Mouse (Mus musculus): ENCODE data around the gene Sema3a.

Sema3a gene

DNA sequence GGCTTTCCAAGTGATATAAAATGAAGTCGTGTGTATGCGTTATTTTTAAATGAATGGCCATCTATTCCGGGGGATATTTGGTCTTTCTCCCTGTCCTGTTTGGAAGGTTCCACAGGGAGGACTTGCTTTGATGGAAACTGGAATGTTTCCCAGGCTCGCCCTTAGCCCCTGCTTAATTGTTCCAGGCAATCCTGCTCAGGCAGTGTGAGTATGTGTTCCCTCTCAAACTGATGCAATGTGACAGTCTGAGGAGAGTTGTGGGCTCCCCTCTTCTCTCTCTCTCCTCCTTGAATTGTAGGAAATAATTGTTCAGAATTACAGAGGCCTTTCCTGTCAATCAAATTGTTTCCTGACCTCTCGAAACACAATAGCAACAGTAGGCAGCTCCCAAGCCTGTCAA lies 202.1 kb downstream of the Sema3a start:
- no peak for DNase-seq

DNA sequence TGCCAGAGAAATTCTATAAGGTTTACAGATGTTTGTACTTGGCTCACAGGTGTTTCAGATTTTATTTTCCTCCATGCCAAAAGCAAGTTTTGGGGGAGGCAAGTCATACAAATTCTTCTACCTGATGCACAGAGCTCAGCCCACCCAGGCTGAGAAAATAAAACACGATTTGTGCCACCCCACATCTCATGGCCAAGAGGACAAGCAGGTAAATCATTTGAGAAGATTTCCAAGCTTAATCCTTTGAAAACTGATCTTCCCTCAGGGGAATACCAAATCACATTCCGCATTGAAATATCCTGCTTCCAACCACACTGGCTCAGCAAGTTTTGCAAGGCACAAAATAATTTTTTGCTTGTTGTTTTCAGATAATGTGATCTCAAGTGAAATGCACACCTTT lies 206.2 kb downstream of the Sema3a start:
- DNase-seq, result no peak

DNA sequence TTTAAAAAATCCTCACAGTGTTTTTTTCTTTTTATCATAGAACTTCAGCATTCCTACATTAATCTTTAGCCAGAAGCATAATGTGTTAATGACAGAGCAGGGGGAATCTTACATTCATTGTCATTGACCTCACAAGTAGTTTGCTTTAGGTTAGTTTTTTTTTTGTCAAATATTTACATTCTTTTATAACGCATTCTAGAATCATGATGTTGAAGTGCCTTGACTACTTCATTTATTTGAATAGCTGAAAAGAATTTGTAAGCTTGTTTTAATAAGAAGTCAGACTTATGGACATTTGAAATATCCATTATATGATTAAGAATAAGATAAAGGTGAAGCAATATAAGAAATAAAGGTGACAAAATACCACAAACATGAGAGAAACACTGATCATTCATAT lies 212.5 kb downstream of the Sema3a start:
- no peak for DNase-seq

DNA sequence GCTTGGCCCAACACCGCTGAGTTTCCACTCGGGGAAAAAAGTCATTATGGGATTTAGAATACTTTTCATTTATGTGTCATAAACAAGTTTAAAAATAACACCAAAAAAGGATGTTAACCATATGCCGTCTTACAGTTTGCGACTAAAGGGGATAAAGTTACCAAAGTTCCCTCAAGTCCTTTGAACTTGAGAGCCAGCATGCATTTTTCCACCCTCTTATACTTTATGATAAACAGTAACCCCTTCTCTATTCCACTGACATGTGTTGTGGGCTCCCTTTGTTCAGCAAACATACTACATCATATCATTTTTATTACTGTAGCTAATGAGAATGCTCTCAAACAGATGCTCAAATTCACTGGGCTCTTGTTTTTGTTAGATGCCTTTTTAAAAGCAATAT lies 221.9 kb downstream of the Sema3a start:
- no peak for DNase-seq

DNA sequence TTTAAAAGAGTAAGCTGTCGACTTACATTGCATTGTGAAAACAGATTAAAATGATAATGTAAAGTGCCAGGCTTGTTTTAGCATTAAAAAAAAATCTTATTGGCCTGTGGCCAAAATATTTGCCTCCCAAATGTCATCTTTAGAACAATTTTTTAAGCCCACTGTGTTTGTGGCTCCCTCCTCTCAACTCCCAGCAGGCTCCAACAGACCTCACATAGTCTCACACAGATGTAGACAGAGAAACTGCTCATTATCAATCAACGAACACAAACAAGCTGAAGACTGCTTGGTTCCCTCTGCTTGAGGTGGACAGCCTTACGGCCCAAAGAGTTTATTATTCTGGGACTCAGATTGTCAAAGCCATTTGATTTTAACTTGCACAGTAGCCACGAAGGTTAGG lies 226.4 kb downstream of the Sema3a start:
- no peak for DNase-seq

DNA sequence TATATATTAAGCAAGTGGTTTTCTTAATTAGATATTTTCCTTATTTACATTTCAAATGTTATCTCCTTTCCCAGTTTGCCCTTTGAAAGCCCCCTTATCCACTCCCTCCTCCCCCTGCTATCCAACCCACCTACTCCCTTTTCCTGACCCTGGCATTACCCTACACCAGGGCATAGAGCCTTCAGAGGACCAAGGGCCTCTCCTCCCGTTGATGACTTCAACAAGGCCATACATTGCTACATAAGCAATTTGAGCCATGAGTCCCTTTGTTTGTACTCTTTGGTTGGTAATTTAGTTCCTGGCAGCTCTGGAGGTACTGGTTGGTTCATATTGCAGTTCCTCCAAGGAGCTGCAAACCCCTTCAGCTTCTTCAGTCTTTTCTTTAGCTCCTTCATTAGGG lies 227.8 kb downstream of the Sema3a start:
- no peak for DNase-seq

DNA sequence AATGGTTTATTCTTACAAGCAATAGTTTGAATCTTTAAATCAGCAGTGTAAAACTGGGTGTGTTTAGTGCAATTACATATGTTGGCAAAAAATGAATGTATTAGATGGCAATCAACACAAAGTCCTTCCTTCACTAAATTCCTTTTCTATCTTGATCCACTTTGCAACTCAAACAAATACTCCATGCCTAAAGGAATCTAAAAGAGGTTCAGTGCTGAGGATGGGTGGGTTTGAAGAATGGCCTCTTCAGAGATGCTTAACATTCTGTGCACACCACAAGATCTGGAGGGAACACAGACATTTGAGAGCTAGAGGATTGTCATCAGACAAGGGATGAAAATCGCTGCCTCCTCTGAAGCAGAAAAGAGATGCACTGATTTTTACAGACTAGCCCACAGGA lies 228.3 kb downstream of the Sema3a start:
- DNase-seq, result no peak

DNA sequence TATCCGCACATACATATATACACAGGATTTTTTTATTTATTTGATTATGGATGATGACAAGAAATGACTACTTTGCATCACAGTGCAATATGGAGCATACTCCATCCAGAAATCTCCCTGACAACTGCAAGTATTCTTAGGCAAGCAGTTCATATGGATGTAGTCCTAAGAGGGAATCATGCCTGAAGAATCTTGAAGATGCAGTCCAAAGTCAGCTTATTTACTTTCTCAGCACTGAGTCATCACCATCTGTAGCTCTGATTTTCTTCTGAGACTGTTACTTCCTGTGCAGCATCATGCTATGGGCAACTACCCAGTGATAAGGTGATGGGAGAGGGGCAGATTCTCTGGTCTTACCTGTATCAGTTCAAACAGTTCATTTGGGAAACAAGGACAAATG lies 229.7 kb downstream of the Sema3a start:
- DNase-seq, result no peak

DNA sequence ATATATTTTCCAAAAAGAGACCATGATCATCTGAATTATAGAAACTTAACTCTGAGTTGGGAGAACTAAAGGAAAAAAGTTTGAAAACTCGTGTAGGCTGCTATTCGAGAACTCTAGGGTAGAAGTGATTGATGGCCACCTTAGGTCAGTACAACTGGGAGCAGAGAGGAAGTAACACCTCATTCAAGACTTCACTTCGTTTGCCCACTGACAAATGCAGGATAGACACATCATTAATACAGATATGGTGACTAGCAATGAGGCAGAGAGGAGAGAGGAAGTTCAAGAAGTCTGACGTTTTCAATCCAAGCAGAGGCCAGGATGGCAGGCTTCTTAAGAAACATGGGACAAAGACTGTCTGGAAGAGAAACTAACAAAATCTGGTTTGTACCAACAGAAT lies 233.6 kb downstream of the Sema3a start:
- no peak for DNase-seq

DNA sequence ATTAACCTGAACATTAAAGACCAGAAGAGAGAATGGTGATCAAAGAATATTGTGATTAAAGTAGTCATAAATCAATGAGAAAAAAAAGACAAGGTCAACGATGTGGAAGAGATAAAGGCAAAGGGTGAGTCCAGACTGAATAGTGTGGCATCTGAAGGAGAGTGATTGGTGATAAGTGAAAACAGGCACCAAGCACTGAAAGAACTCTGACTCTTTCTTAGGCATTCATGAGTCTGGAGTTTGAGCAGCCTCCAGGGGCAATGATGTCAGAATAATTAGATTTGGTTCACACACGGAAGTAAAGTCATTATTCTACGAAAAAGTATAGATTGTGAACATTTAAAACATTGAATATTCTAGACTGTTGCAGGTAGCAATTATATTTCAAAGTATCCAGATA lies 235.5 kb downstream of the Sema3a start:
- no peak for DNase-seq

DNA sequence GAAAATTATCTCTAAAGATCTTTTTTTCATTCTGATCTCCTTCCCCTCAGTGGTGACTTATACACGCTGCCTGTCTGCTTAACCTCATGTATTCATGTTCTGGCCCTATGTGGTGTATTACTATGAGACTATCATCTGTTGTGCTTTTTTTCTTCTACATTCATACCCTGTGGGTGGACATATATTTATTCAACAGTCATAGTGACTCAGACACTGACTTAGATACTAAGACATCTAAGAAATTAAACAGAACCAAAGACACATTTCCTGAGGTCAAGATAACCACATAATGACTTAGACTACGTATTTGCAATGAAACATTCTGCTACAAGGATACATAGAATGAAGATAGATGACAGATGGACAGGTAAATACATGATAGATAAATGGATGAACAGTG lies 239.9 kb downstream of the Sema3a start:
- no peak for DNase-seq

DNA sequence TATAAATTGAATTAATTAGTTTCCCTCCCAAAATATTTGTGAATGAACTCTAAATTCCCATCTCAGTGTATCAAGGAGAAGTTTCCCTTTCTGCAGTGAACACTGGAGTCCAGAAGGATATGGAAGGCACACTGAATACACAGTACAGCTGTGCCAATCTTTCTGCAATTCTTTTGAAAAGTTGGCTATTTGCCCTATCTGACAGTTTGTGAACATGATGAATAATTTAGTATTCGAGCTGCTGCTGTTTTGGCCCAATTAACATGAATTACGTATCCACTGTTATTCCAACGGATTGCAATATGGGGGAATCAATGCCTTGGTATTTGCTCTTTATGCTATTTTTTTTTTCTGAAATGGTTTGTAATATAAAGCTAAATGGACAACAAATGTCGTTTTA lies 254.0 kb downstream of the Sema3a start:
- no peak for DNase-seq

DNA sequence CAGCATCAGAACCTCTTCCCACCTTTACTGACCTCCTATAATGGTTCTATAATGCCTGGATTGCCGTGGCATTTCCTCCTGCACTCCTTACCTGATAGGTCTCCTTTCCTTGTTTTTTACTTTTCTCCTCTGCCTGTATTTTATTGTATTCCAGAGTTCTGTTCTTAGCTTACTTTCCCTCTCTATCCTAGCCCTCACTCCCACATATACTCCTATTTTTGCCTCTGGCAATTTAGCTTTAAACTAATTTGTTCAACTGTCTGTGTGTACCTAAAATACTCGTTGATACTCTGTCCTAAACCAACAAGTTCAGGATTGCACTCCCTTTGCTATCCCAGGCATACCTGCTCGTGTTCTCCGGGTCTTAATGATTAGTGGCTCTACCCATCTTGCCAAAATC lies 258.8 kb downstream of the Sema3a start:
- no peak for DNase-seq

DNA sequence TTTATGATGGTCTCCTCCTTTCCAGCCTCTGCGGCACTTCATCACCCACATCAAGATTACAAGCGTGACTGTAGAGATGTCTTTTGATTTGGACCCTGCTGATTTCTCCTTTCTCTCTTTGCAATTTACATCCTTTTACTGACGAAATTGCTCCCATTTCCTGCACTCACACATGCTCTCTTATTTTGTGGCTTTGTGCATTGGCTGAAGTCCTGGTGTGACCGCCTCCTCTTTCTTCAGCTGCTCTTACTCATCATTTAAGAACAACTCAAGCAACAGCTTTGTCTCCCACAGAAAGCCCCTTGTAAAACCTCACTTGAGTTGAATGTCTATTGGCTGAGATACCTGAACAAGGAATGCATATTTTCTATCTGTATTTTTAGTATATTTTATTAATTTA lies 259.5 kb downstream of the Sema3a start:
- no peak for DNase-seq

DNA sequence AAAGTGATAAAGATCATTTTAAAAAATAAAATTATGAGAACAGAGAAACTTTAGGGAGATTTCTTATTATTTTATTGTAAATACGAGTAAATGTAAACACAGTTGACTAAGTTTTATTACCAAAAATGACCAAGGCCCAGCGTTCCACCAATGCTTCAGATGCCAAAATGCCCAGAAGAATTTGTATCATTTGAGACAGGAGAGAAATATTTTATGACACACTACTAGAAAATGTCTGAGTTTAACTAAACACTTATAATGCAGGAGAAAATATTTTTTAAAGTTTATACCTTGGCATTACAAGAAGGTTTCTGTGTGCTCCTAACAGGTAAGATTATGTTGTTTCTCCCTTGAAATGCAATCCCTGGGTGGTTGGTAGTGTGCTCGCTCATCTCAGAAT lies 261.4 kb downstream of the Sema3a start:
- DNase-seq, result no peak

DNA sequence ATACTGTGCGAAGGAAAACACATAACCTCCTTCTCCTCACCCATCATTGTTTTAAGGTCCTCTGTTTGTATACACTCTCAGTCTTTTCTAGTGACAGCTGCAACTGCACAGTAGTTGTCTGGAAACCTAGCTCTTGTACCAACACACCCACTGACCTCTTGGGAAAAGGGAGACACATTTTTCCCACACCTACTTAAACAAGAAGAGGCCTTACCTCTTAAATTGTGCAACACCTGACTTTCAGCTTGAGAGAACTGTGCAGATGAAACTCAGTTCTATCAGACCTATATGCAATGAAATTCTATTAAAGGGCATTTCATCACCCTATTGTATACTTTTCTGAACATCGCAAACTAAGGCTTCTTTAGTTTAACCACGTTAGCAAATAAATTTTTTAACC lies 262.5 kb downstream of the Sema3a start:
- DNase-seq, result no peak

DNA sequence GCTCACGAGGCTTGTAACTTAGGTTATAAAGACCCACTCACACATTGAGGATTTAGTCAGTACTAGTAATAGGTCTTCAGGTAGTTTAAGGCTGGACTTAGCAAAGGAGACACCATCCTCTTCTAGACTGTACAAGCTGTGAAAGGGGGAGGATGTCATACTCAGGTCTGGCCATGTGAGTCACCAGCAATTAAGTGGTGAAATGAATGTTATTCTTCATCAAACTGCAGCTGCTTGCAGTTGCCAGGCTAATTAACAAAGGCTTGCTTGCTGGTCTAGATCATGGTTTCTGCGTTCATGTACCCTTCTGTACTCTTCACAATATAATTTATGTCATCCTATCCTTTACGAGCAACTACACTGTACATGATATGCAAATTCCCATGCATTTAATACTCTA lies 264.8 kb downstream of the Sema3a start:
- DNase-seq, result no peak

DNA sequence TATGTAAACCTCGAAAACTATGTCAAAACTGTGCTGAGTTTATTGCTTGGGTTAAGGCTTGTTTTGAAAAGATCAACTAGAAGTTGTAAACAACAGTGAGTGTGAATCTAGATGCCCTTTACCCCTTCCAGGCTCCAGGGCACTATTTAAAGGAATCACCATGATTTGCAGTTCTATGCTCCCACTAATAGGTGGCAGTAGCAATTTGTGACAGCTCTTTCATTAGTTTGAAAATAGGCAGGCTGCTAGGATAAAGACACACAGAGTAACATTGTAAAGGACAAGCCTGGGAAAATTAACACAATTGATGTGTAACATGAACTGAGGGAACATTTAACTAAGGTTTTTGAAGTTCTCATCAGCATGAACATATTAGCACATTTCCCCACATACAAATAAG lies 280.2 kb downstream of the Sema3a start:
- DNase-seq, result no peak

DNA sequence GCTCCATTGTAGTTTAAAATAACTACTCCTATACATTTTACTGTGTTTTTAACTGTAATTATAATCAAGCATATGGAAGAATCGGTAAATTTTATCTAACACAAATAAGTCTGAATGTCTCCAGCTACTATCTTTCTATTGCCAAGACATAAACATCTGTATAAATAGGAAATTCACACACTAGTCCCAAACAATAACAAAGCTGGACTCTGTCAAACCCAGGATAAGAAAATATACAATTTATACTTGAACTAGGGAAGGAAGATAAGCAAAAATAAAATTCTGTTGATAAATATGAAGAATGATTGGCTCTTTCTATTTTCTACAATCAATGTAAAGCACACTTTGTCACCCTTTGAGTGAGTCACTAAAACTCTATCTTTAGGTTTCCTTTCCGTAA lies 280.9 kb downstream of the Sema3a start:
- DNase-seq, result no peak

DNA sequence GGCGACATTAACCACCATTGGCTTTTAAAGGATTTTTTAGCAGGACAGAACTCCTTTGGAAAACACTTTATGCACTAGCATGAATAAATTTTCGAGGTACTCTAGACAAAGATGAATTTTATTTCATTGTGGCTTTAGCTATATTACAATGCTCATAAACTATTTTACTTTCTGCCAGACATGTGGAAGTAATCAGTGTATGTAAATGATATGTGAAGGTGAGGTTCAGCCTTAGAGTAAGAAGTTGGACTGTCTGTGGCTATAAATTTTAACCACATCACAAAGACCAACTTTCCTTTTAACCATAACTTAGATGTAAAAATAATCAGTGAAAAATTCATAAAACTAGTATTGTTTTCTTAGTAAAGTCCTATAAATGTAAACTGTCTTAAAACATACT lies 286.7 kb downstream of the Sema3a start:
- DNase-seq, result no peak

DNA sequence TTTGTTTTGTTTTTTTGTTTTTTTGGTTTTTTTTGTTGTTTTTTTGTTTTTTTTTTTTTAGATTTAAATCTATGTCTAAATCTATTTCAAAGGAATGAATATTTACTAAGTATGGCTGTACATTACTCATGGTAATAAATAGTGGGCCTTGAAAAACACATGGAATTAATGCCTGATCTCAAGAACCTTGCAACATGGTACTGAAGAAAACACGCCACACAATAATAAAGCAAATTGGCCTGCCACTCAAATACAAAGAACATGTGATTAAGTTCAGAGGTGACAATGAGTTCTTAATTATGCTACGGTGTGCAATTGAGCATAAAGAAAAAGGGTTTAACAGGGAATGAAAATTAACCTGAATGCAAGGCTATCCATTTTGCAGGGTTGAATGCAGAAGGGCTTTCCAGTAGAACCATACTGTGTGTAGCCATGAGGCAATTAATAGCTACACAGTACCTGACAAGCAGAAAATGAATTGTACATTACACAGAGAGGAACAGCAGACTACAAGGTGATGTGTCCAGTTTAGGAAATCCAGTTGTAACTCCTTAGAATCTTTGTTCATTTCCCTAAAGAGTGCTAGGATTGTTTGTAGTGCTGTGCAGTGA lies 288.8 kb downstream of the Sema3a start:
- no peak for DNase-seq

DNA sequence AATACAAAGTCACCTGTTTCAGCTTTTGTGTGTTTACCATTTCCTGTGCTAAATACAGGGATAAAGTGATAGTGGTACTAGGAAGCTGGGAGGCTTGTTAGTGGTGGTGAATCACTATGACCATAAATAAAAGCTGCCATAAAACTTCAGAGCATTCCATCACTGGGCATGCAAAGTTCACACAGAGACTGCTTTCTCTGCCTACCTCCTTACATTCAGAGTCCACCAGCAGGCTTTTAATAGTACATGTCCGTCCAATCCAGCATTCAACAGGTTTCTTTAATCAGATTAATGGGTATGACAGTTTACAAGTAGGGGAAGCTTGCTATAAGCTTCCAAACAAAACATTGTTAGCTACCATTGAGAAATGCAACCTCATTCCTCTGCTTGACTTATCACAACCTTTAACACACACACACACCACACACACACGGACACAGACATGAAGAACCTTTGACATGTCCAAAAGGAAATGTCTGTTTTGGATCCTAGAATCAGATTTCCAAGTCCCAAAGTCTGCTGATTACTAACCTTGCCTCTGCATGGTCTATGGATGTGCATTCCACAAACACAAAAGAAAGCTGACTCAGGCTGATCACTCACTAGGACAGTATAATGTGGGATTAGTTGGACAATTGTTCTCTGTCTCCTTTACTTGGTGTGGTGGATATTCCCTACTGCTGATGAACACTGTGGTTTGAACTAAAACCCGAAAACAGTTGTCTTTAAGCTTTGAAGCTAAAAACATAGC lies 291.9 kb downstream of the Sema3a start:
- DNase-seq, result no peak

DNA sequence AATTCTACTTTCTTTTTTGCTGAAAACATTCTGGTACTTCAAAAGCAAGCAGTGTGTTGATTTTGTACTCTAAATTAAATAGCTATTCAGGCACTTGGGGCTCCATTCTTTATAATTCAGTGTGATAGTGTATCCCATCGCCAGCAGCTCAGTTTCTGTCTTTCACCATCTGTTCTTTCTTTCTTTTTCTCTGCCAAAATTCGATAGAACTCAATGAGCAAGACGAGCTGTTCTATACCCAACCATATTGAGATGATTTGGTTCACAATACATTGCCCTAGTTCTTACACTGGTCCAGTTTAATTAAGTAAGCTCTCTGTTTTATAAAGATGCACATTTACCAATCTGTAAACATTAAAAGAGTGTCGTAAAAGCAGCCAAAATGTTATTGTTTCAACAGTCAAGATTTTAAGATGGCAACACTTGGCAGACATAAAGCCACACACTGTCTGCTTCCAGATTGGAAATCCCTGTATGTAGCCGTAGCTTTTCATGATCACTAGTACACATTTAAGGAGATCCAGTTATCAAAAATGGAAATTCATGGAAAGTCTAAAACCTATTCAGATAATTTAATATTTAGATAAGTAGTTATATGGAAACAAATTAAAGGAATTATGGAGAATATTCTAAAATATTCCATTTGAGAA lies 296.2 kb downstream of the Sema3a start:
- DNase-seq, result no peak

DNA sequence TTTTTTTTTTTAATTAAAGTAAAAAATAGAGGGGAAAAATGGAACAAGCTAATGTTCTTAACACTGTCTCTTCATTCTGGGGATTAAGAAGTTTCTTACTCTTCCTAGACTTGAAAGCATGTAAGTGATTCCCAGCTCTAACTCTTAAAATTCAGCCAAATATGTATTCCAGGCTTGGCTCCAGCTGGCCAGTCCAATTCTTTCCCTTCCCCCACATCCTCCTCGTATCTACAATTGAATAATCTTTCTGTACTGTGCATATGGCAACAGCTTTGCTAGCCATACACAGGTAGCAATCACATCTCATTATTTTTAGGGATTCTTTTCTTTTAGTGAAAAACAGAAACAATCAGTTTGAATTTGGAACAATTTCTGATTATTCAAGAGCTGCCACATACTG lies 303.5 kb downstream of the Sema3a start:
- no peak for DNase-seq

DNA sequence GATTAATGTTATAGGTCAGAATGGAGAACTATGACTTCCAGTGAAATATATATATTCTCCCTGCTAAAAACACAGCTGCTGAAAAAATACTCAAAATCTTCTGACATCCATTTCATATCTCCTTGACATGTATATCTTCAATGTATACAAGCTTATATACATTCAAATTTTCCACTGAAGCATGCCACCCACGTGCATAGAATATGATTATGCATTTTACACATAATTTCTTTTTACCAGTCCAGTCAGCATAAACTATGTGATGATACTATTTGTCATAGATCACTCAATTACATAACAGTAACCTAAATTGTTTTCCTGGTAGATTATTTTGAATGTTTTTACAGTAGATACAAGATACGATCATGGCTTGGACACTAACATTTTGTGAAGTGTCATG lies 306.6 kb downstream of the Sema3a start:
- DNase-seq, result no peak
